Mouse (Mus musculus) forebrain, embryonic 11.5 days (tissue): ENCODE data around the gene Gm20388. TPM values are rescaled to one million over a fixed set of nuclear protein-coding genes. Genes with fewer than 3 reads are reported as not detected.

Experiments
- ATAC-seq: fragments of 200-750 bp; cut with Nextera tagmentation; replicated peaks from 2 replicates; pipeline ENCODE4 v1.8.0; 2017; ENCODE audit warnings: moderate TSS enrichment; ENCODE audit not compliant: low FRiP score
- DNase-seq: peaks from one replicate; pipeline ENCODE4 v3.0.0-alpha.2; 2017; ENCODE audit warnings: low spot score
- H3K27ac ChIP-seq: fragments of 300-500 bp; sonication (generic); 2 replicates; pipeline ENCODE4 v1.5.1; 2014; ENCODE audit warnings: low read depth, low read length
- H3K27me3 ChIP-seq: fragments of 300-500 bp; sonication (generic); 2 replicates; pipeline ENCODE4 v1.6.1; 2014; ENCODE audit warnings: mild to moderate bottlenecking, low read length, mixed read lengths; ENCODE audit not compliant: control insufficient read depth, insufficient read depth
- H3K36me3 ChIP-seq: fragments of 300-500 bp; sonication (generic); 2 replicates; pipeline ENCODE4 v1.6.1; 2014; ENCODE audit warnings: mild to moderate bottlenecking, low read length, moderate library complexity, mixed read lengths; ENCODE audit not compliant: control insufficient read depth, insufficient read depth
- H3K4me1 ChIP-seq: fragments of 300-500 bp; sonication (generic); replicated peaks from 2 replicates; pipeline ENCODE4 v1.6.1; 2014; ENCODE audit warnings: low read length, mixed read lengths; ENCODE audit not compliant: control insufficient read depth, insufficient read depth
- H3K4me2 ChIP-seq: fragments of 300-500 bp; sonication (generic); 2 replicates; pipeline ENCODE4 v1.6.1; 2014; ENCODE audit warnings: low read depth, mild to moderate bottlenecking, low read length, moderate library complexity, mixed read lengths; ENCODE audit not compliant: severe bottlenecking
- H3K4me3 ChIP-seq: fragments of 300-500 bp; sonication (generic); 2 replicates; pipeline ENCODE4 v1.5.1; 2014; ENCODE audit warnings: low read depth, low read length
- H3K9ac ChIP-seq: fragments of 300-500 bp; sonication (generic); 2 replicates; pipeline ENCODE4 v1.6.1; 2014; ENCODE audit warnings: low read length
- H3K9me3 ChIP-seq: fragments of 300-500 bp; sonication (generic); 2 replicates; pipeline ENCODE4 v1.6.1; 2016; ENCODE audit warnings: low read length, mixed read lengths; ENCODE audit not compliant: control insufficient read depth
- WGBS: fragments of 180-500 bp; shearing (Covaris S2); extraction: QIAGEN DNeasy Blood & Tissue Kit; methylation state at CpG from one replicate; pipeline ENCODE4 v1.1.7; 2014; 5-methylcytosine and 5-hydroxymethylcytosine counted together
- polyA plus RNA-seq: library from polyadenylated mRNA; unstranded; fragments of >200 nt; fragmentation: Nextera tagmentation; extraction: Ambion mirVana; gene quantifications from 2 replicates; pipeline ENCODE4 v1.2.1, GENCODE M21; 2014

Gm20388 gene
- polyA plus RNA-seq, 1 experiment from 2014 or later, result not detected

- no peak for DNase-seq
- WGBS, result 93% methylated on average over 8 of the region's 8 CpGs
- H3K27me3 ChIP-seq, result no peaks in the 10 kb centered on the region
- H3K27ac ChIP-seq, result no peak overlapping the region
- H3K9me3 ChIP-seq, result no peaks in the 10 kb centered on the region
- no peak overlapping the region for H3K4me3 ChIP-seq
- H3K4me1 ChIP-seq, result no peaks in the 10 kb centered on the region
- no peak overlapping the region for H3K4me2 ChIP-seq
- H3K9ac ChIP-seq, result no peak overlapping the region
- peaks cover 26% of the 10 kb centered on the region for H3K36me3 ChIP-seq
- ATAC-seq, result no peak
Observed at GRCm38 (mm10) chr8:119955333-119955732, 44.7 kb downstream of the Gm20388 start.

GRCm38 (mm10) chr8:119958076-119958475, 47.4 kb downstream of the Gm20388 start:
- peaks cover 3% of the 10 kb centered on the region; the same call in 1 of the 2 replicates for H3K4me1 ChIP-seq
- no peaks in the 10 kb centered on the region for H3K27me3 ChIP-seq
- ATAC-seq (no peak), DNase-seq (no peak)
- no peak overlapping the region for H3K27ac ChIP-seq
- no peak overlapping the region for H3K4me3 ChIP-seq
- H3K9ac ChIP-seq, result no peak overlapping the region
- 93% methylated on average over 10 of the region's 10 CpGs for WGBS
- no peak overlapping the region for H3K4me2 ChIP-seq
- peaks cover 26% of the 10 kb centered on the region for H3K36me3 ChIP-seq
- no peaks in the 10 kb centered on the region for H3K9me3 ChIP-seq

GRCm38 (mm10) chr8:119960531-119961104, 50.0 kb downstream of the Gm20388 start:
- H3K4me2 ChIP-seq, result no peak overlapping the region
- ATAC-seq (no peak), DNase-seq (no peak)
- no peaks in the 10 kb centered on the region for H3K9me3 ChIP-seq
- no peak overlapping the region for H3K4me3 ChIP-seq
- WGBS, result 53% methylated on average over 5 of the region's 5 CpGs
- peaks cover 12% of the 10 kb centered on the region for H3K36me3 ChIP-seq
- H3K27me3 ChIP-seq, result no peaks in the 10 kb centered on the region
- peaks cover 3% of the 10 kb centered on the region; the same call in 1 of the 2 replicates for H3K4me1 ChIP-seq
- H3K27ac ChIP-seq, result no peak overlapping the region
- H3K9ac ChIP-seq, result no peak overlapping the region

- WGBS, result 87% methylated on average over 4 of the region's 4 CpGs
- H3K4me1 ChIP-seq, result peaks cover 3% of the 10 kb centered on the region; the same call in 1 of the 2 replicates
- H3K4me2 ChIP-seq, result no peak overlapping the region
- ATAC-seq (no peak), DNase-seq (no peak)
- no peaks in the 10 kb centered on the region for H3K27me3 ChIP-seq
- H3K9me3 ChIP-seq, result no peaks in the 10 kb centered on the region
- no peak overlapping the region for H3K4me3 ChIP-seq
- no peak overlapping the region for H3K27ac ChIP-seq
- H3K36me3 ChIP-seq, result no peaks in the 10 kb centered on the region
- H3K9ac ChIP-seq, result no peak overlapping the region
Observed at GRCm38 (mm10) chr8:119964859-119965258, 54.2 kb downstream of the Gm20388 start.

GRCm38 (mm10) chr8:119967435-119967834, 56.8 kb downstream of the Gm20388 start:
- Histone ChIP-seq H3K36me3 (no peaks in the 10 kb centered on the region), H3K4me1 (no peaks in the 10 kb centered on the region), H3K9ac (no peak overlapping the region), H3K27ac (no peak overlapping the region), H3K27me3 (no peaks in the 10 kb centered on the region), H3K4me3 (no peak overlapping the region), H3K4me2 (no peak overlapping the region), H3K9me3 (no peaks in the 10 kb centered on the region)
- ATAC-seq (no peak), DNase-seq (no peak)
- 88% methylated on average over 9 of the region's 9 CpGs for WGBS

GRCm38 (mm10) chr8:119970169-119970568, 59.5 kb downstream of the Gm20388 start:
- ATAC-seq, result no peak
- DNase-seq, result no peak
- H3K27ac ChIP-seq, result no peak overlapping the region
- no peaks in the 10 kb centered on the region for H3K9me3 ChIP-seq
- no peak overlapping the region for H3K9ac ChIP-seq
- H3K36me3 ChIP-seq, result no peaks in the 10 kb centered on the region
- no peaks in the 10 kb centered on the region for H3K27me3 ChIP-seq
- H3K4me3 ChIP-seq, result no peak overlapping the region
- H3K4me2 ChIP-seq, result no peak overlapping the region
- no peaks in the 10 kb centered on the region for H3K4me1 ChIP-seq
- 81% methylated on average over 9 of the region's 9 CpGs for WGBS

- H3K4me1 ChIP-seq, result no peaks in the 10 kb centered on the region
- no peaks in the 10 kb centered on the region for H3K36me3 ChIP-seq
- H3K9ac ChIP-seq, result no peak overlapping the region
- DNase-seq (no peak), ATAC-seq (no peak)
- no peak overlapping the region for H3K4me2 ChIP-seq
- no peak overlapping the region for H3K27ac ChIP-seq
- no peaks in the 10 kb centered on the region for H3K9me3 ChIP-seq
- WGBS, result 84% methylated on average over 12 of the region's 12 CpGs
- no peak overlapping the region for H3K4me3 ChIP-seq
- no peaks in the 10 kb centered on the region for H3K27me3 ChIP-seq
Observed at GRCm38 (mm10) chr8:119972558-119972957, 61.9 kb downstream of the Gm20388 start.

GRCm38 (mm10) chr8:119978770-119979381, 68.2 kb downstream of the Gm20388 start:
- WGBS, result 74% methylated on average over 11 of the region's 11 CpGs
- Histone ChIP-seq H3K4me1 (no peaks in the 10 kb centered on the region), H3K36me3 (no peaks in the 10 kb centered on the region), H3K4me2 (no peak overlapping the region), H3K9ac (no peak overlapping the region), H3K27ac (no peak overlapping the region), H3K27me3 (no peaks in the 10 kb centered on the region), H3K4me3 (no peak overlapping the region), H3K9me3 (no peaks in the 10 kb centered on the region)
- DNase-seq (no peak), ATAC-seq (no peak)

GRCm38 (mm10) chr8:119981253-119981652, 70.6 kb downstream of the Gm20388 start:
- Histone ChIP-seq H3K36me3 (no peaks in the 10 kb centered on the region), H3K4me3 (no peak overlapping the region), H3K4me1 (no peaks in the 10 kb centered on the region), H3K4me2 (no peak overlapping the region), H3K27ac (no peak overlapping the region), H3K9me3 (no peaks in the 10 kb centered on the region), H3K27me3 (no peaks in the 10 kb centered on the region), H3K9ac (no peak overlapping the region)
- no peak for DNase-seq
- ATAC-seq, result no peak
- 72% methylated on average over 4 of the region's 4 CpGs for WGBS
